Comparison of ENCODE assay signal across 13 mouse cellular contexts in genomic region chr6:121108075-121108474, GRCm38 (mm10). TPM values are rescaled to one million over a fixed set of nuclear protein-coding genes. Genes with fewer than 3 reads are reported as not detected.
DNase-seq lines count a peak whose midpoint lies in the region; ATAC-seq lines count a peak whose summit lies in the region.
"Had no signal": no experiment of that assay in that cellular context is flagged by ENCODE, and none has a peak within 500 bp of the region (broad histone marks: within the 10 kb centered on the region; RNA-seq: fewer than 3 reads in every experiment).

No protein-coding gene starts in this region.

- no peak overlapping the region for H3K9ac ChIP-seq in kidney, embryonic 16.5 days (replicated peaks; ENCODE audit: low read length)
- H3K9ac ChIP-seq in hindbrain, embryonic 16.5 days (ENCODE audit: low read depth, low read length), result no peak overlapping the region
- H3K9ac ChIP-seq in midbrain, embryonic 14.5 days (replicated peaks; ENCODE audit: low read length), result no peak overlapping the region
- H3K9ac ChIP-seq: limb, embryonic 12.5 days had no signal

- no peak for DNase-seq in heart, embryonic 10.5 days (ENCODE audit: low spot score)
- DNase-seq in heart, adult 18-20 months, result no peak
- no peak for DNase-seq in kidney, postnatal 4 days
- no peak for DNase-seq in midbrain, embryonic 14.5 days
- no peak for DNase-seq in adrenal gland, adult 2 months
- no peak for DNase-seq in adipocyte (ENCODE audit: low spot score)
- DNase-seq: adrenal gland, adult 8-10 months; kidney, adult 8-10 months; thymus, adult 2 months had no signal

- H3K4me1 ChIP-seq in heart, embryonic 10.5 days, result peaks cover 92% of the 10 kb centered on the region
- H3K4me1 ChIP-seq in kidney, embryonic 16.5 days (ENCODE audit: insufficient read depth, low read length), result peaks cover 26% of the 10 kb centered on the region
- H3K4me1 ChIP-seq in hindbrain, embryonic 16.5 days (ENCODE audit: control insufficient read depth, insufficient read depth, low read depth, low read length), result peaks cover 28% of the 10 kb centered on the region
- peaks cover 24% of the 10 kb centered on the region for H3K4me1 ChIP-seq in midbrain, embryonic 14.5 days (ENCODE audit: control insufficient read depth, insufficient read depth, low read length)

- H3K27ac ChIP-seq in heart, embryonic 10.5 days, result no peak overlapping the region
- H3K27ac ChIP-seq in kidney, embryonic 16.5 days (ENCODE audit: low read length), result no peak overlapping the region
- H3K27ac ChIP-seq in hindbrain, embryonic 16.5 days (ENCODE audit: low read depth, low read length), result no peak overlapping the region
- H3K27ac ChIP-seq in midbrain, embryonic 14.5 days (replicated peaks; ENCODE audit: low read depth, low read length), result no peak overlapping the region
- H3K27ac ChIP-seq: limb, embryonic 12.5 days had no signal

- peaks cover 22% of the 10 kb centered on the region for H3K36me3 ChIP-seq in heart, embryonic 10.5 days
- no peaks in the 10 kb centered on the region for H3K36me3 ChIP-seq in kidney, embryonic 16.5 days (ENCODE audit: insufficient read depth, low read length)
- H3K36me3 ChIP-seq in hindbrain, embryonic 16.5 days (ENCODE audit: control insufficient read depth, insufficient read depth, low read length), result no peaks in the 10 kb centered on the region
- H3K36me3 ChIP-seq in midbrain, embryonic 14.5 days (ENCODE audit: control insufficient read depth, insufficient read depth, low read length), result peaks cover 11% of the 10 kb centered on the region; the same call in 1 of the 2 replicates

- peak overlapping the region; percentile 97 for H3K4me3 ChIP-seq in heart, embryonic 10.5 days
- H3K4me3 ChIP-seq in kidney, embryonic 16.5 days (ENCODE audit: low read length), result no peak overlapping the region
- H3K4me3 ChIP-seq in hindbrain, embryonic 16.5 days (ENCODE audit: low read length), result no peak overlapping the region
- H3K4me3 ChIP-seq in midbrain, embryonic 14.5 days (replicated peaks; ENCODE audit: low read depth, low read length), result no peak overlapping the region

- no peaks in the 10 kb centered on the region for H3K27me3 ChIP-seq in heart, embryonic 10.5 days (ENCODE audit: insufficient read depth, poor library complexity, severe bottlenecking)
- no peaks in the 10 kb centered on the region for H3K27me3 ChIP-seq in kidney, embryonic 16.5 days (ENCODE audit: insufficient read depth, low read length)
- no peaks in the 10 kb centered on the region for H3K27me3 ChIP-seq in hindbrain, embryonic 16.5 days (replicated peaks; ENCODE audit: control insufficient read depth, insufficient read depth, low read length)
- H3K27me3 ChIP-seq in midbrain, embryonic 14.5 days (ENCODE audit: control insufficient read depth, insufficient read depth, low read length), result no peaks in the 10 kb centered on the region
- H3K27me3 ChIP-seq: limb, embryonic 12.5 days had no signal

- no peaks in the 10 kb centered on the region for H3K9me3 ChIP-seq in heart, embryonic 10.5 days
- no peaks in the 10 kb centered on the region for H3K9me3 ChIP-seq in kidney, embryonic 16.5 days (ENCODE audit: low read length)
- no peaks in the 10 kb centered on the region for H3K9me3 ChIP-seq in hindbrain, embryonic 16.5 days (ENCODE audit: control insufficient read depth, low read length)
- no peaks in the 10 kb centered on the region for H3K9me3 ChIP-seq in midbrain, embryonic 14.5 days (ENCODE audit: control insufficient read depth, low read length)
- H3K9me3 ChIP-seq: limb, embryonic 12.5 days had no signal

- no peak for ATAC-seq in kidney, embryonic 16.5 days (ENCODE audit: low FRiP score, low TSS enrichment)
- ATAC-seq in hindbrain, embryonic 16.5 days, result no peak
- ATAC-seq in midbrain, embryonic 14.5 days (ENCODE audit: low FRiP score, low TSS enrichment), result no peak
- ATAC-seq: forebrain, embryonic 14.5 days had no signal

- H3K4me2 ChIP-seq in kidney, embryonic 16.5 days (replicated peaks; ENCODE audit: low read depth, low read length), result 0 out of 2 replicates have a peak overlapping the region, but pooled peaks have one; percentile 91
- H3K4me2 ChIP-seq in hindbrain, embryonic 16.5 days (ENCODE audit: low read length), result peak overlapping the region; percentile 94
- H3K4me2 ChIP-seq in midbrain, embryonic 14.5 days (ENCODE audit: low read length), result peak overlapping the region; percentile 92

- WGBS in heart, embryonic 10.5 days, result 61% methylated on average over 1 of the region's 1 CpGs
- 68% methylated on average over 1 of the region's 1 CpGs for WGBS in kidney, embryonic 16.5 days
- 56% methylated on average over 1 of the region's 1 CpGs for WGBS in hindbrain, embryonic 16.5 days
- 54% methylated on average over 1 of the region's 1 CpGs for WGBS in midbrain, embryonic 14.5 days

RNA-seq across cellular contexts. Expression of gene Mical3, which starts 22.7 kb away (rescaled TPM):
- polyA plus RNA-seq in heart, embryonic 10.5 days (2016; fragmentation: Nextera tagmentation; extraction: Ambion mirVana), result 25.8 and 37.3 TPM in 2 replicates
- total RNA-seq in heart, adult 18-20 months (2021), result 100 to 1,000 TPM; 109 to 123 TPM
- polyA plus RNA-seq in kidney, embryonic 16.5 days (2015; fragmentation: Nextera tagmentation; extraction: Ambion mirVana), result 10.9 and 11.6 TPM in 2 replicates
- polyA plus RNA-seq in hindbrain, embryonic 16.5 days (2015; fragmentation: Nextera tagmentation; extraction: Ambion mirVana), result 31.4 and 32.9 TPM in 2 replicates
- polyA plus RNA-seq in midbrain, embryonic 14.5 days (2014; fragmentation: Nextera tagmentation; extraction: Ambion mirVana), result 51.5 and 51.7 TPM in 2 replicates
- 10 to 100 TPM; 34.0 to 44.3 TPM for total RNA-seq in adrenal gland, adult 2 months (2021)
- 17.5 and 19.9 TPM in 2 replicates for polyA plus RNA-seq in adrenal gland, adult 2 months (2012; rRNA removed)
